Mouse (Mus musculus) testis, adult 2 months (tissue): ENCODE measurements around the gene Fzd7.

Experiments used
- CTCF ChIP-seq: fragments of 200-500 bp; IDR thresholded peaks from 2 replicates; pipeline ENCODE4 v1.5.1; 2012; ENCODE audit warnings: low read depth, mild to moderate bottlenecking, inconsistent platforms, low read length, moderate library complexity; ENCODE audit not compliant: control insufficient read depth, insufficient read depth, insufficient replicate concordance
- POLR2A ChIP-seq: fragments of 200-500 bp; IDR thresholded peaks from 2 replicates; pipeline ENCODE4 v1.6.1; 2012; ENCODE audit warnings: low read depth, mild to moderate bottlenecking, inconsistent platforms, low read length, moderate library complexity; ENCODE audit not compliant: control insufficient read depth

DNA sequence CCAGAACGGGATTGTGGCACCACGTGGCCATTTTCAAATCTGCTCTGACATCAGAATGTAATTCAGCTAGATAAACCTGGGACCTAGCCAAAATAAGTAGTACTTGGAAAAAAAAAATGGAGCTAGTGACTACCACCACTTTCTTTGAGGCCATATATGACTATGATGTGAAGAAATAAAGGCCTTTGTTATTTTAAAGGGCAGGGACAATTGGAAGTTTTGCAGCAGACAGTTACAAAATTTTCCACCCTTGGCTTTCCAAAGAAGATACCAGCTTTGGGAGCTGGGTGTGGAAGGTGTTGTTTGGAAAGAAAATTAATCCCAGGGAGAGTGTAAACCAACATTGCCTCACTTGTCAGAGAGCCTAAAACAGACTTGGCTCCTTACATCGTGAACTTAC, 3.3 kb upstream of the Fzd7 start:
- TF ChIP-seq POLR2A, result no peak
- no peak for TF ChIP-seq CTCF
